Mouse (Mus musculus) liver, postnatal 0 days (tissue): Measurements from ENCODE around the gene Sgcb.

Experiments used
- CTCF ChIP-seq: sonication (generic); IDR thresholded peaks from 2 replicates; pipeline ENCODE4 v1.5.1; 2016; ENCODE audit warnings: antibody characterized with exemption, low read depth
- EP300 ChIP-seq: IDR thresholded peaks from 2 replicates; pipeline ENCODE4 v1.6.1; 2016; ENCODE audit warnings: antibody characterized with exemption, low read depth, mild to moderate bottlenecking

DNA sequence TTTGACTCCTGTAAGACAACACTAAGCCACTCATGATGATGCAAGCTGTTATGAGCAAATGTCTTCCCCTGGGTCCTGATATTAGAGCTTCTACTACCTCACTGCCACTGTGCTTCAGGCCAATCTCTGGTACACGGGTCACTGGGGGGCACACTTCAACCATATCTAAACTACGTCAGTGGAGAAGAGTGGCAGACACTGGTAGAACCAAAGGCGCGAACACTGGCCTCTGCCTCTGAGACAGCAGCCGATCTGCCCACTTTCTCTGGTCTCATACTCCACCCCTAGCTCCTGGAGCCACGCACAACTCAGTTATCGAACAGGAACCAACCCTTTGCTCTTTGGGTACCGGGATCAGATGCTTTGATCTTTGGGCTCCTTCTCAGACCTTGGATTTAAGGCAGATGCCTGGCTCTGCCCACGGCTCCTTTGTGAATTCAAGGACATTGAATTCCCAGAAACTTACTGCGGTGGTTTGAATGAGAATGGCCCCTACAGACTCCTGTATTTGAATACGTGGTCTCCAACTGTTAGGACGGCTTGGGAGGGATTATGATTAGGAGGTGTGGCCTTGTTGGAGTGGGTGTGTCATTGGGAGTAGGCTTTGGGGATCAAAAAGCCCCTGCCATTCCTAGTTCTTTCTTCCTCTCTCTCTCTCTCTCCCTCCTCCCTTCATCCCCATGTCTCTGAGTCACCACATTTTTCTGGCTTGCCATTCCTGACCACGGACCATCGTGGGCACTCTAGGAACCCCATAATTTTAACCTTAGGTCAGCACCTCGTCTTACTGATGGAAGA, 44.3 kb upstream of the Sgcb start:
- TF ChIP-seq CTCF (no peak), EP300 (no peak)
